Comparison of ENCODE assay signal across 8 mouse cellular contexts in the genomic region with DNA sequence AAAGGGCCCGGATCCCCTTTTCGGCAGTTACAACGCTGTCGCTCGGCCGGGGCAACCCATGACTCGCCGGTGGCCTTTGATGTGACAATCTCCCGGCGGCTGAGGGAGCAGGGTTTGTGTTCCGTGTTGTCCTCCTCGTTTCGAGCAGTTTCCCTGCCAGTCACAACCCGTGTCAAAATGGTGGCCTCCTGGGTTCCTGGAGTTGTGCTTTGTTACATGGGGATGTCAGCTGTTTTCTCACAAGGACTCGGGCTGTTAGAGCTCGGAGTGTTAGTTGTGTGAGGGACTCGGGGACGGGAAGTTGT. TPM values are rescaled to one million over a fixed set of nuclear protein-coding genes. Genes with fewer than 3 reads are reported as not detected.
DNase-seq lines count a peak whose midpoint lies in the region; ATAC-seq and TF ChIP-seq lines count a peak whose summit lies in the region.

No protein-coding gene starts in this region.

- ATAC-seq in CD4-positive, CD25-positive, alpha-beta regulatory T cell, adult 4 months, result no peak
- ATAC-seq in liver, embryonic 13.5 days (ENCODE audit: low read depth), result no peak

- no peak for TF ChIP-seq CTCF in testis, adult 2 months (IDR thresholded peaks at IDR 0.05; ENCODE audit: control insufficient read depth, insufficient read depth, insufficient replicate concordance, low read depth, low read length)

- DNase-seq in CD4-positive, CD25-positive, alpha-beta regulatory T cell, adult 2 months (ENCODE audit: low read depth, low spot score), result peak; percentile 60
- no peak for DNase-seq in testis, postnatal 10 days (ENCODE audit: low spot score)
- no peak for DNase-seq in liver, embryonic 13.5 days
- peak; percentile 63 for DNase-seq in thymus, postnatal 14 days
- DNase-seq in Muller cell, postnatal 12 days (ENCODE audit: inconsistent ontology term), result no peak
- DNase-seq in ovary, adult 18-20 months (ENCODE audit: low spot score), result no peak

- H3K4me1 ChIP-seq in testis, adult 2 months (ENCODE audit: control insufficient read depth, insufficient read depth, low read length), result peaks cover 3% of the 10 kb centered on the region; the same call in 1 of the 2 replicates
- peaks cover 69% of the 10 kb centered on the region for H3K4me1 ChIP-seq in liver, embryonic 13.5 days (replicated peaks)

- peaks cover 6% of the 10 kb centered on the region for H3K36me3 ChIP-seq in testis, adult 2 months (ENCODE audit: control insufficient read depth, insufficient read depth, low read length)
- peaks cover 53% of the 10 kb centered on the region for H3K36me3 ChIP-seq in liver, embryonic 13.5 days

- H3K4me2 ChIP-seq in liver, embryonic 13.5 days, result peak overlapping the region; percentile 84

- H3K9me3 ChIP-seq in liver, embryonic 13.5 days (replicated peaks), result no peaks in the 10 kb centered on the region

- no peaks in the 10 kb centered on the region for H3K27me3 ChIP-seq in testis, adult 2 months (ENCODE audit: control insufficient read depth, insufficient read depth, low read length)
- peaks cover 8% of the 10 kb centered on the region for H3K27me3 ChIP-seq in liver, embryonic 13.5 days

- H3K27ac ChIP-seq in testis, adult 2 months (ENCODE audit: control insufficient read depth, insufficient read depth, low read depth, low read length), result peak overlapping the region; percentile 97
- H3K27ac ChIP-seq in liver, embryonic 13.5 days, result peak overlapping the region; percentile 97

- 1% methylated on average over 18 of the region's 18 CpGs for WGBS in liver, embryonic 13.5 days (ENCODE audit: insufficient replicate concordance)

- no peak for TF ChIP-seq POLR2A in testis, adult 2 months (IDR thresholded peaks at IDR 0.05; ENCODE audit: control insufficient read depth, low read depth, low read length)

- peak overlapping the region; percentile 92 for H3K4me3 ChIP-seq in testis, adult 2 months (ENCODE audit: control insufficient read depth, low read depth, low read length)
- peak overlapping the region; percentile 96 for H3K4me3 ChIP-seq in liver, embryonic 13.5 days (replicated peaks)

- H3K9ac ChIP-seq in liver, embryonic 13.5 days, result peak overlapping the region; percentile 97

RNA-seq across cellular contexts. Expression of a gene that starts 1.2 kb away (rescaled TPM):
- polyA plus RNA-seq in CD4-positive, CD25-positive, alpha-beta regulatory T cell, adult 4 months (2017; shearing (Covaris generic)), result 100 to 1,000 TPM in 1 of 2 experiments, 10 to 100 TPM in 1; 76.9 to 116 TPM
- polyA plus RNA-seq in testis, adult 2 months (2012; rRNA removed), result 280 and 283 TPM in 2 replicates
- polyA plus RNA-seq in liver, embryonic 13.5 days (2015; fragmentation: Nextera tagmentation; extraction: Ambion mirVana), result 677 and 738 TPM in 2 replicates

RNA-seq across cellular contexts. Expression of a gene that starts 35.3 kb away (rescaled TPM):
- 10 to 100 TPM; 28.9 to 33.9 TPM for polyA plus RNA-seq in CD4-positive, CD25-positive, alpha-beta regulatory T cell, adult 4 months (2017; shearing (Covaris generic))
- 17.0 and 21.4 TPM in 2 replicates for polyA plus RNA-seq in testis, adult 2 months (2012; rRNA removed)
- polyA plus RNA-seq in liver, embryonic 13.5 days (2015; fragmentation: Nextera tagmentation; extraction: Ambion mirVana), result 13.9 and 14.6 TPM in 2 replicates

RNA-seq across cellular contexts. Expression of a gene that starts 53.4 kb away (rescaled TPM):
- polyA plus RNA-seq in CD4-positive, CD25-positive, alpha-beta regulatory T cell, adult 4 months (2017; shearing (Covaris generic)), result not detected
- polyA plus RNA-seq in testis, adult 2 months (2012; rRNA removed), result 1.7 and 1.8 TPM in 2 replicates
- 0.76 and 1.0 TPM in 2 replicates for polyA plus RNA-seq in liver, embryonic 13.5 days (2015; fragmentation: Nextera tagmentation; extraction: Ambion mirVana)

Comparison
In these comparisons a context has a peak if more than half of its experiments do, and no peak if none do; other contexts are left out.
1. DNase-seq: peak in CD4-positive, CD25-positive, alpha-beta regulatory T cell, adult 2 months (single experiment) and thymus, postnatal 14 days (single experiment); none in testis, postnatal 10 days (single experiment), liver, embryonic 13.5 days (single experiment), Muller cell, postnatal 12 days (single experiment) and ovary, adult 18-20 months (single experiment).